Mouse (Mus musculus) heart, adult 9 months (tissue): ENCODE measurements around the gene Zdhhc24.

Experiments used
- DNase-seq, 2 experiments: peaks; one replicate each; pipeline ENCODE4 v3.0.0; 2022; ENCODE audit warnings: low spot score in 2 of 2

Gene Zdhhc24

GRCm38 (mm10) chr19:4877785-4878184 is 683 bp upstream of the Zdhhc24 start, which contains the start of gene Actn3:
Actn3 (minus strand) TSS chr19:4877909.
- peak; percentile 41 to 49 for DNase-seq

- DNase-seq = no peak
These were observed 846 bp downstream of the Zdhhc24 start for GRCm38 (mm10) chr19:4879324-4879703.

- DNase-seq = no peak
These were observed 5.5 kb downstream of the Zdhhc24 start for GRCm38 (mm10) chr19:4883961-4884360.

- DNase-seq = no peak
These were observed 11.3 kb downstream of the Zdhhc24 start for GRCm38 (mm10) chr19:4889791-4890190.

- DNase-seq = no peak
These were observed 13.3 kb downstream of the Zdhhc24 start for GRCm38 (mm10) chr19:4891798-4892197.

GRCm38 (mm10) chr19:4896780-4897520 is 18.5 kb downstream of the Zdhhc24 start:
- DNase-seq = no peak

GRCm38 (mm10) chr19:4898972-4899371 is 20.5 kb downstream of the Zdhhc24 start:
- no peak for DNase-seq

GRCm38 (mm10) chr19:4899888-4900287 is 21.4 kb downstream of the Zdhhc24 start:
- no peak for DNase-seq

- peak; percentile 65 to 67 for DNase-seq
These were observed 27.7 kb downstream of the Zdhhc24 start, which contains the start of gene Bbs1 for GRCm38 (mm10) chr19:4905979-4906794. Bbs1 (minus strand) TSS chr19:4906628.

- DNase-seq = no peak
These were observed 29.6 kb downstream of the Zdhhc24 start for GRCm38 (mm10) chr19:4908107-4908506.

GRCm38 (mm10) chr19:4909376-4909775 is 30.9 kb downstream of the Zdhhc24 start:
- DNase-seq = no peak

GRCm38 (mm10) chr19:4915924-4916603 is 37.6 kb downstream of the Zdhhc24 start:
- no peak for DNase-seq

- no peak for DNase-seq
These were observed 38.4 kb downstream of the Zdhhc24 start for GRCm38 (mm10) chr19:4916827-4917226.

GRCm38 (mm10) chr19:4919652-4920051 is 41.2 kb downstream of the Zdhhc24 start:
- no peak for DNase-seq

GRCm38 (mm10) chr19:4925121-4925860 is 46.8 kb downstream of the Zdhhc24 start:
- DNase-seq = no peak

GRCm38 (mm10) chr19:4927904-4928531 is 49.5 kb downstream of the Zdhhc24 start, which contains the start of gene Dpp3:
Dpp3 (minus strand) TSS chr19:4928287.
- DNase-seq = peak; percentile 97 to 98

GRCm38 (mm10) chr19:4928781-4929180 is 50.3 kb downstream of the Zdhhc24 start:
- peak in 1 of 2 experiments; percentile 42 for DNase-seq
